Mouse (Mus musculus) layer of hippocampus, adult 2 months (tissue): Measurements from ENCODE around the gene Ccdc113. TPM values are rescaled to one million over a fixed set of nuclear protein-coding genes. Genes with fewer than 3 reads are reported as not detected.

ENCODE experiments used
- DNase-seq, 2 experiments: peaks; one replicate each; pipeline ENCODE4 v3.0.0; 2022; ENCODE audit warnings: low spot score in 2 of 2
- H3K27ac ChIP-seq: fragments of 200-600 bp; 2 replicates; pipeline ENCODE4 v1.8.1; 2022
- H3K4me3 ChIP-seq: fragments of 200-600 bp; 2 replicates; pipeline ENCODE4 v1.8.1; 2022; ENCODE audit warnings: mild to moderate bottlenecking
- CTCF ChIP-seq: fragments of 200-600 bp; conservative IDR thresholded peaks from 2 replicates; pipeline ENCODE4 v1.8.1; 2022; ENCODE audit warnings: antibody characterized with exemption, mild to moderate bottlenecking, moderate library complexity
- total RNA-seq, 2 experiments: library from RNA; stranded (reverse); gene quantifications; 2 replicates each; pipeline ENCODE4 v1.2.3; 2021

The Ccdc113 gene
- total RNA-seq, 2 experiments from 2014 or later: 1.3 to 1.5 TPM

DNA sequence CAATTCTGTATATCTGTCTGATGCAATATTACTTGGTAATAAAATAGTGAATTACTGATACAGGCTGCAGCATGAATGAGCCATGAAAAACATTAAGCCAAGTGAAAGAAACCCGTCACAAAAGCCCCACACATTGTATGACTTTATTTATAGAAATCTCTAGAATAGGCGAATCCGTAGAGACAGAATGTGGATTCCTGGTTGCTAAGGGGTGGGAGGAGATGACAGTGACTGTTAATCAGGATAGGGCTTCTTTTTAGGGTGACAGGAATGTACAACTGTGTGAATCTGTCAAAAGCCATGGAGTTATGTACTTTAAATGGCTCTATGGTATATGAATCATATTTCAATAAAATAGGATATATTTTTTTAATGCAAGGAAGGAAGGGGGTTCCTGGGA lies 28.3 kb upstream of the Ccdc113 start:
- TF ChIP-seq CTCF: no peak
- Histone ChIP-seq H3K27ac (0 out of 2 replicates have a peak overlapping the region, but pooled peaks have one; percentile 25), H3K4me3 (no peak overlapping the region)
- peak; percentile 25 to 46 for DNase-seq

DNA sequence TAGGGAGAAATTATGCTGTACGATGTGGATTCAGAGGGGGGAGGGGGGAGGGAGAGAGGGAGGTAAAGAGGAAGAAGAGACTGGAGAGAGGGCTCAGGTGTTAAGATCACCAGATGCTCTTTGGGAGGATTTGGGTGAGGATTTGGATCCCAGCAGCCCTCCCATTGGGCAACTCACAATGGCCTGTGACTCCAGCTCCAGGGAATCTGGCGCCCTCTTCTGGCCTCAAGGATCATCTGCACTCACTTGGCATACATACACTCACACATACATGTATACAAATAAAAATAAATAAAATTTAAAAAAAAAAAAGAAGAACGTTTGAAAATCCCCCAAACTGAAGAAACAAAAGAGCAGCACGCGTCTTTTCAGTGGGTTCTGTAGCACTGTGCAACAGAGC lies 27.6 kb upstream of the Ccdc113 start:
- TF ChIP-seq CTCF: peak; percentile 62
- no peak overlapping the region for H3K4me3 ChIP-seq
- no peak for DNase-seq
- H3K27ac ChIP-seq: no peak overlapping the region

DNA sequence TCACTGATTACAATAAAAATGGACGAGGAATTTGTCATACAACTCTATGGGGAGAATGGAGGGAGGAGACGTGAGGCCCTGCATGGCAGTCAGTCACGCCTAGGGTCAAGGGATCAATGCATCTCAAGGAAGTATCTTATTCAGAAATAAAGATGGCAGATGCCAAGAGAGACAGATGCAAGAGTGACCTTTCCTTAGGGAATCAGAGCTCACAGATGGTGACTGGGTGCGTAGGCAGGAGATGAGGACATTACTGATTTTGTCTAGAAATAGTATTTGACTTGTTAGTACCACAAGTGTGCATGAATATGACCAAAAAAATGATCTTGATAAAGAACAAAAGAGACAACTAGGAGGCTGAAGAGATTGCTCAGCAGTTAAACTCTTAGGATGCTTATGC lies 21.6 kb upstream of the Ccdc113 start:
- peak in 1 of 2 experiments; percentile 27 for DNase-seq
- Histone ChIP-seq H3K27ac (peak overlapping the region; percentile 49), H3K4me3 (no peak overlapping the region)
- TF ChIP-seq CTCF: no peak

DNA sequence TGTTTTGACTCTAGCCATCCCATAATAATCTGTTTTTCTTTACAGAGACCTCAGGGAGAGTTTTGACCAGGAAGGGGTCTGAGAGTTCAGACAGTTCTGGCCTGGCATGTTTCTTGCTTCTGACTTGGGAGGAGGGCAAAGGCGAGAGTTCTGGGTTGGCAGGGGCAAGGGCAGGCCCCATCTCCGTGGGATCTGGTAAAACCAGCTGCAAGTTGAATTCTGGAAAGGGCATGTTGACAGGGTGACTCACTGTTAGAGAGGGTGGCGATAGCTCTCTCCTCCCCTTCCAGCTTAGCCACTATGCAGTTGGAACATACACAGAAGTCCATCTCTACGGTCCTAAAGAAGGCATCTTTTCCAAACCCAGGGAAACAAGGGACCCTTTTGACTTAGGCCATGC lies 20.7 kb upstream of the Ccdc113 start:
- no peak overlapping the region for H3K27ac ChIP-seq
- H3K4me3 ChIP-seq: no peak overlapping the region
- DNase-seq: no peak
- TF ChIP-seq CTCF: no peak

DNA sequence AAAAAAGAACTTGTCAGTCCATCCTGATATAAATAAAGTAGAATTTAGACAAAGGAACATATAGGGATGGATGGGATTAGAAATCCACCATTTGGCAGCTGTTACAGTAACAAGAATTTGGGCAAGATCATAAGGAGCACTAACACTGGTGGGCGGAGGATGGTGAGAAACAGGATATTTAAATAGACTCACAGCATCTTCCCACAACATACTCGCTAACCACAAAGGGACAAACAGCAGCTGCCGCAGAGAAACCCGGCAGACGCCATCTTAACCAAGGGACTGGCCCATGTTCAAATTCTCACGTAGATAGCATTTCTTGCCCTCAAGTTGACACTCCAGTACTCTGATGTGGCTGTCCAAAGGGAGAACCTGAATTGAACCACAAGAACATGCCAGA lies 17.0 kb upstream of the Ccdc113 start:
- TF ChIP-seq CTCF: no peak
- Histone ChIP-seq H3K27ac (no peak overlapping the region), H3K4me3 (no peak overlapping the region)
- no peak for DNase-seq

DNA sequence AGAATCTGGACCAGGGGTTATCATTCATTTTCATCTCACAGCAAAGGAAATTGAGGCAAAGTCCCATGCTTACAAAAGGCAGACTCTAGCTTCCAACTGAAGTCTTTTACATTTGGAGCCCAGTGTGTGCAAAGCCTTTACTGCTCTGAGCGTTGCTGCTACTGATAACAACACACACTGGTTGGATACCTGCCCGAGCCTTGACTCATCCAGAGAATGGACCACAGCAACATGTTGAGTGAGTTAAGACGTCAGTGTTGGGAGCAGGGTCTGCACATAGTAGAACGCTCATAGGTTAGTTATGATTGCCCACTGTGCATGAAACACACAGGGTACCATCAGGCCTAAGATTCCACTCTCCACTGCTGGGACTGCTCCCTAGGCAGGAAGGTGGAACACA lies 9.9 kb upstream of the Ccdc113 start:
- TF ChIP-seq CTCF: no peak
- DNase-seq: no peak

DNA sequence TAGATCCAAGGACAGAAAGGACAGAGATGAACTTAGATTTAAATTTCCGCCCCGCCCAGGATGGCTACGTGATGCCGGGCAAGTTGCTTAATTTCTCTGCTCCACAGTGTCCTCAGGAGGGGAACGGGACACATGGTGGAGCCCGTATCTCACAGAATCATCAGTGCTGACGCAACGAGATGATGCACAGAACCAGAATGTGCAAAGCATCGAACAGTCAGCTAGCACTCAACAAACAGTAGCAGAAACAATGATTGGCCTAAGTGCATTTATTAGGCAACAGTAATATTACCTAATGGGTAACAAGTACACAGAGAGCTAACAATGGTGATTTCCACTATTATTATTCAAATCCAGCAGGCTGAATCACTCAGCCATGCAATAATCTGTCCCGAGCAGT lies 5.7 kb upstream of the Ccdc113 start:
- H3K4me3 ChIP-seq: no peak overlapping the region
- TF ChIP-seq CTCF: no peak

More for the DNA sequence above, 9.9 kb upstream of the Ccdc113 start:
- Histone ChIP-seq H3K4me3 (no peak overlapping the region), H3K27ac (no peak overlapping the region)

DNA sequence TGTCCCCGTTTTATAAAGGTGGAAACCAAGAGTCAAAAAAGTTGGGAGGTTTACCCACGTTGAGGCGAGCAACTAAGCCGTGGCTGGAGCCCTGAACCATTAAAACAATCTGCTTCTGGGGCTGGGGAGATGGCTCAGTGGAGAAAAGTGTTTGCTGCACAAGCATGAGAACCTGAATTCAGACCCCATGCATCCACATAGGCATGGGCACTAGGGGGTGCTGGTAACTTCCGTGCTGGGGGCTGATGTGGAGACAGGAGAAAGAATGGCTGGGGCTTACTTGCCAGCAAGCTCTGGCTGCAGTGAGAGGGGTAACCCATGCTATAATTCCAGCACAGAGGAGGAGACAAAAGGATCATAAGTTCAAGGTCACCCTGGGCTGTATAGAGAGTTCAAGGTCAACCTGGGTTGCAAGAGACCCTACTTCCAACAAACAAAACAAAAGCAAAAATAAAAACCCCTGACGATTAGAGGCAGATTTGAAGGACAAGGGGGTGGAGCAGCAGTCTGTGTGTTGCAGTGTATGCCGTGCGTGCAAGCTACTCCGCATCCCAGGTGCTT lies 5.1 kb upstream of the Ccdc113 start:
- no peak for DNase-seq
- peak; percentile 56 for TF ChIP-seq CTCF
- Histone ChIP-seq H3K27ac (no peak overlapping the region), H3K4me3 (no peak overlapping the region)

More for the DNA sequence above, 5.7 kb upstream of the Ccdc113 start:
- H3K27ac ChIP-seq: no peak overlapping the region
- DNase-seq: no peak

DNA sequence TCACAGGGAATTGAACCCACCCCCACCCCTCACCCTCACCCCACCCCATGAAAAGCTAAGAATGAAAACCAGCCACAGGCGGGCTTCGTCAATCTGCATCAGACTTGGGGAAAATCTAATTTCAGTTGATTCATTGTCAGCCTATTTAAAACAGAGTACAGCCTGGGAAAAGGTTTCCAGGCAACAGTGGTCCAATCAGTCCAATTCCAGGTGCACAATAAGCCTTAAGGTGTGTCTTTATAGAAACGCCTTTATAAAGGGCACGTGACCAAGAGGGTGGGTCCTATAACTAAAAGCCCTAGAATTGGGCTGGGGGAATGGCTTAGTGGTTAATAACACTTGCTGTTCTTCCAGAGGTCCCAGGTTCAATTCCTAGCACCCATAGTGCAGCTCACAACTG lies 1.7 kb upstream of the Ccdc113 start:
- no peak overlapping the region for H3K27ac ChIP-seq
- no peak for TF ChIP-seq CTCF
- DNase-seq: no peak
- no peak overlapping the region for H3K4me3 ChIP-seq

DNA sequence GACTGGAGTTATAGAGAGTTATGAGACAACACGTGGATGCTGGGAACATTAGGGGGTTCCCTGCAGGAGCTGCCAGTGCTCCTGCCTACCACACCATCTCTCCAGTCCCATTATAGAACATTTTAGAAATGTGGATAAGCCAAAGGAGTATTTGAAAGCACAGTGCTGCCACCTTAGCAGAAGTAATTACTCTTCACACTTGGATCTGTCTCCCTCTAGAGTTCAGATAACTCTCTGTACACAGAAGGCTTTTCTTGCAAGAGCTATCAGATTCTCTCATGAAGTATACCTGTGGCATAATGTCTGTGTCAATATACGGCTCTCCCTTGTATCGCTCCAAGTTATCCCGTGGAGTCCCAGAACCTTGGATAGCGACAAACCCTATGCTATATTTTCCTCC lies 5.6 kb downstream of the Ccdc113 start:
- Histone ChIP-seq H3K27ac (no peak overlapping the region), H3K4me3 (no peak overlapping the region)
- TF ChIP-seq CTCF: peak; percentile 77
- DNase-seq: no peak

DNA sequence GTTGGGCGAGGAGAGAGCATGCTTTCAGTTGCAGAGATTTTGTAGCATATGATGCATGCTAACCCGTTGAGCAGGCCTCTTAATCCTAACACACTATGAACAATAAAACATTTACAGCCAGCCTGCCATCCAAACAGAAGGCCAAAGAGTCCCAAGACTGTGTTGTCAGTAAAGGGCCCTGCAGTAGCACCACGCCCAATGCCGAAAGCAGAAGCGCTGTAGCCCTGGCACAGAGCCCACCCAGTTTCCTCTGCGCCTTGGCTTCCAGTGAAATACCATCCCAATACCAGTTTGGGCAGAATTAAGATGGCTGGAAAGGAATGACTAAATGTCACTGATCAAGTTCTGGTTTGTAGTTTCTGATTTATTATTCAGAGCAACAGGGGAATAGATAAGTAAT lies 8.3 kb downstream of the Ccdc113 start:
- DNase-seq: no peak
- no peak for TF ChIP-seq CTCF

DNA sequence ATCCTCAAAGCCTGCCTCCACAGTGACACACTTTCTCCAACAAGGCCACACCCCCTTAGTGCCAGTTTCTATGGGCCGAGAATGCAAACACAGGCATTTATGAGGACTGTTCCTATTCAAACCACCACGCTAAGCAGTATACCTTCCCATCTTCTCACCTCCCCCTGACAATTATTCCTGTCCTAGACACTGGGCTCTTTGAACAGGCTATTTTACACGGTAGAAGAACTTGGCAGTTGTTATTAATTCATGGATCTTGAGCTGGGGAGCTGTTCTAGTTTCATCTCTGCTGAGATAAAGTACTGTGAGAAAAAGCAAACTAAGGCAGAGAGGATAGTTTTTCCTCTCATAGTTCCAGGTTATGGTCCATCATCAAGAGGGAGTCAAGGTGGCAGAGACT lies 9.2 kb downstream of the Ccdc113 start:
- Histone ChIP-seq H3K27ac (no peak overlapping the region), H3K4me3 (no peak overlapping the region)
- DNase-seq: no peak
- no peak for TF ChIP-seq CTCF

More for the DNA sequence above, 8.3 kb downstream of the Ccdc113 start:
- no peak overlapping the region for H3K4me3 ChIP-seq
- H3K27ac ChIP-seq: no peak overlapping the region

DNA sequence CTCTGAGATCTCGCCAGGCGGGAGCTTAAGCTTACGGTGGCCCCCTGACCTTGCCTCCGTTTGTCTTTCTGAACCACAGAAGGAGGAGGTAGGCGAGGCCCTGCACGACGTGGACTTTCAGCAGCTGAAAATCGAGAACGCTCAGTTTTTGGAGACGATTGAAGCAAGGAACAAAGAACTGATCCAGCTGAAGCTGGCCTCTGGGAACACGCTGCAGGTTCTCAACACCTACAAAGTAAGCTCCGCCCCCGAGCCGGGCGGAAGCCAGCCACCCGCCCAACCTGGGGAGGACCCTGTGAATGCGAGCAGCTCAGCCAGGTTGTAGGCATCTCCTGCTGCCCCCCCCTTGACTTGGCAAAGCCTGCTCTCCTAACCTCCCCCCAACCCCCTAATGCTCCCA lies 11.9 kb downstream of the Ccdc113 start:
- no peak for DNase-seq
- H3K27ac ChIP-seq: no peak overlapping the region
- no peak overlapping the region for H3K4me3 ChIP-seq
- no peak for TF ChIP-seq CTCF

DNA sequence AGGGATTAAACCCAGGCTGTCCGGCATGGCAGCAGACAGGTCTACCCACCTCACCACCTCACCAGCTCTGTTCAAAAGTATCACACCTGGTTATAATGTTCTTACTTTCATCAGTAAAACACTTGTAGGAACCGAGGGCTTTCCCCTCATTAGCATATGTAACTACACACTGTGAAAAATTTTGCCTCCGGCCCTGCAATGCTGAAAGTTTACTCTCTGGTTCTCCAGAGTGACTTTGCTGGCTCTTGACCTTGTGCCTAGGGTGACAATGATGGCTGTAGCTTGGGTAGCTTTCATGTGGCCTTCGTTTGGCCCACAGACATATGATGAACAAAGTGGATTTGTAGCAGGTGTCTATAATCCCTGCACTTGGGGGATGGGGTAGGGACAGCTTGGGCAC lies 13.1 kb downstream of the Ccdc113 start:
- Histone ChIP-seq H3K4me3 (no peak overlapping the region), H3K27ac (no peak overlapping the region)
- DNase-seq: no peak
- TF ChIP-seq CTCF: no peak

DNA sequence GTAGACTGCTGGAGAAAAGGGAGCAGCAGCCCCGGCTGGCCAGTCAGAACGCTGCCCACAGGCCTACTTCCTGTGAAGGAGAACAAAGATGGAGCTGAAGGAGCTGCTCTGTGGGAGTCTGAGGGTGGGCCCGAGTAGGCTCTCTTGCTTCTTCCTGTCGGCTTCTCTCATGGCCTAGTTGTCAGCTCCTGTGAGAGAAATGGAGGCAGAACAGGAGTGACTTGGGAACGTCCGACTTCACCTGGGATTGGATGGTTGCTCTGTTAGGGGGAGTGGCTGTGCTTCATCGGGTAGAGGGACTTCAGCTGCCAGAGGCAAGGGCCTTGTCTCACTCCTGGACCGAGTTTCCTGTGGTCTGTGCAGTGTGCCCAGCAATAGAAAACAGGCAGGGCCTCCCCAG lies 14.0 kb downstream of the Ccdc113 start:
- TF ChIP-seq CTCF: no peak
- Histone ChIP-seq H3K27ac (no peak overlapping the region), H3K4me3 (no peak overlapping the region)
- no peak for DNase-seq
